In genomic region chr11:112989981-112990512, GRCm38 (mm10) we compare ENCODE assay signal across 8 mouse cellular contexts.
DNase-seq lines count a peak whose midpoint lies in the region; ATAC-seq lines count a peak whose summit lies in the region.

No protein-coding gene starts in this region.

- H3K27me3 ChIP-seq in kidney, embryonic 16.5 days (ENCODE audit: insufficient read depth, low read length): no peaks in the 10 kb centered on the region
- H3K27me3 ChIP-seq in forebrain, embryonic 10.5 days (ENCODE audit: poor library complexity, severe bottlenecking): peaks cover 29% of the 10 kb centered on the region; the same call in 1 of the 2 replicates
- 0 out of 2 replicates have a peak, but pooled peaks cover 4% of the 10 kb centered on the region for H3K27me3 ChIP-seq in midbrain, embryonic 14.5 days (ENCODE audit: control insufficient read depth, insufficient read depth, low read length)

- no peaks in the 10 kb centered on the region for H3K9me3 ChIP-seq in kidney, embryonic 16.5 days (ENCODE audit: low read length)
- no peaks in the 10 kb centered on the region for H3K9me3 ChIP-seq in forebrain, embryonic 10.5 days
- no peaks in the 10 kb centered on the region for H3K9me3 ChIP-seq in midbrain, embryonic 14.5 days (ENCODE audit: control insufficient read depth, low read length)

- peaks cover 61% of the 10 kb centered on the region for H3K4me1 ChIP-seq in kidney, embryonic 16.5 days (ENCODE audit: insufficient read depth, low read length)
- peaks cover 61% of the 10 kb centered on the region for H3K4me1 ChIP-seq in forebrain, embryonic 10.5 days
- peaks cover 13% of the 10 kb centered on the region for H3K4me1 ChIP-seq in midbrain, embryonic 14.5 days (ENCODE audit: control insufficient read depth, insufficient read depth, low read length)

- H3K27ac ChIP-seq in kidney, embryonic 16.5 days (ENCODE audit: low read length): 0 out of 2 replicates have a peak overlapping the region, but pooled peaks have one; percentile 25
- peak overlapping the region; percentile 81 for H3K27ac ChIP-seq in forebrain, embryonic 10.5 days
- no peak overlapping the region for H3K27ac ChIP-seq in midbrain, embryonic 14.5 days (replicated peaks; ENCODE audit: low read depth, low read length)

- H3K9ac ChIP-seq in kidney, embryonic 16.5 days (replicated peaks; ENCODE audit: low read length): no peak overlapping the region
- H3K9ac ChIP-seq in midbrain, embryonic 14.5 days (replicated peaks; ENCODE audit: low read length): no peak overlapping the region

- H3K4me2 ChIP-seq in kidney, embryonic 16.5 days (replicated peaks; ENCODE audit: low read depth, low read length): no peak overlapping the region
- H3K4me2 ChIP-seq in midbrain, embryonic 14.5 days (ENCODE audit: low read length): no peak overlapping the region

- peak; percentile 27; the same call in 1 of the 2 replicates for ATAC-seq in kidney, embryonic 16.5 days (ENCODE audit: low FRiP score, low TSS enrichment)
- no peak for ATAC-seq in midbrain, embryonic 14.5 days (ENCODE audit: low FRiP score, low TSS enrichment)

- no peak overlapping the region for H3K4me3 ChIP-seq in kidney, embryonic 16.5 days (ENCODE audit: low read length)
- no peak overlapping the region for H3K4me3 ChIP-seq in forebrain, embryonic 10.5 days
- no peak overlapping the region for H3K4me3 ChIP-seq in midbrain, embryonic 14.5 days (replicated peaks; ENCODE audit: low read depth, low read length)

- DNase-seq in kidney, postnatal 36 days: no peak
- peak; percentile 73 for DNase-seq in embryo, embryonic 10 days (ENCODE audit: low spot score)
- peak; percentile 43 for DNase-seq in forebrain, embryonic 10.5 days (ENCODE audit: extremely low spot score, low spot score)
- peak; percentile 14 for DNase-seq in midbrain, embryonic 14.5 days
- no peak for DNase-seq in T-cell, adult 2 months (ENCODE audit: low spot score)
- no peak for DNase-seq in heart, postnatal 25 days (ENCODE audit: low spot score)
- DNase-seq in layer of hippocampus, postnatal 36 days: no peak

- WGBS in kidney, embryonic 16.5 days: 22% methylated on average over 13 of the region's 13 CpGs
- WGBS in forebrain, embryonic 10.5 days: 22% methylated on average over 13 of the region's 13 CpGs
- WGBS in midbrain, embryonic 14.5 days: 26% methylated on average over 13 of the region's 13 CpGs

- no peaks in the 10 kb centered on the region for H3K36me3 ChIP-seq in kidney, embryonic 16.5 days (ENCODE audit: insufficient read depth, low read length)
- no peaks in the 10 kb centered on the region for H3K36me3 ChIP-seq in forebrain, embryonic 10.5 days (replicated peaks)
- H3K36me3 ChIP-seq in midbrain, embryonic 14.5 days (ENCODE audit: control insufficient read depth, insufficient read depth, low read length): no peaks in the 10 kb centered on the region

- intact Hi-C loops in heart, postnatal 25 days (cut with DNase I): no loop called here

Comparison
In these comparisons a context has a peak if more than half of its experiments do, and no peak if none do; other contexts are left out.
1. DNase-seq: peak in embryo, embryonic 10 days (single experiment), forebrain, embryonic 10.5 days (single experiment) and midbrain, embryonic 14.5 days (single experiment); none in kidney, postnatal 36 days (0 of 2), T-cell, adult 2 months (single experiment), heart, postnatal 25 days (single experiment) and layer of hippocampus, postnatal 36 days (0 of 2).